Mouse (Mus musculus): Measurements from ENCODE around the gene P2rx4.

DNA sequence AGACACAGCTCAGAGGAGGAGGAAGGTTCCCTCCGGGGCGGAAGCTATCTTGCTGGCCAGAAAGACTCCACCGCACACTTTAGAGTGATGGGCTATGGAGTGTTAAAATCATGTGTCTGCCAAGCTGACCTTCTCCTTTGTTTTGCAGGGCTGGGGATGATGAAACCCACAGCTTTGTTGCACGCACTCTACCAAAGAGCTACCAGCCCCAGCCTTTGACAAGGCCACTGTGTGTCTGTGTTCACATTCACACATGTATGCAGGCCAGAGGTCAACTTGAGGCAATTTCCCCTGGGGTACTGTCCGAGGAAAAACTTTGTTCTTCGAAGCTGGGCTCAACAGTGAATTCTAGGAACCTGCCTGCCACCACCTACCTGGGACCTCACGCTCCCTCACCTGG is 28.5 kb downstream of the P2rx4 start:
- TF ChIP-seq CTCF (conservative IDR thresholded peaks at IDR 0.05; ENCODE audit: low read length) (no peak), NANOG (IDR thresholded peaks at IDR 0.05; ENCODE audit: borderline replicate concordance, low read length) (no peak), POU5F1 (IDR thresholded peaks at IDR 0.05; ENCODE audit: borderline replicate concordance, low read length) (no peak)
